Mouse (Mus musculus) frontal cortex, postnatal 10 days (tissue): ENCODE data around the gene Adam6b.
"Not testable (repeated sequence)": the region's sequence is repeated elsewhere in the genome, so short reads cannot be mapped to it uniquely, and the experiment has no call there.

Source experiments
- DNase-seq, 2 experiments: peaks; one replicate each; pipeline ENCODE4 v3.0.0; 2022; ENCODE audit warnings: low spot score in 2 of 2, mixed read lengths in 1 of 2

Gene Adam6b

GRCm38 (mm10) chr12:113489211-113489610 is at the start of gene Adam6b:
Gene Adam6b, plus strand, starts transcription at chr12:113489511.
- not testable (repeated sequence) for DNase-seq

GRCm38 (mm10) chr12:113446061-113446460 is 43.2 kb upstream of the Adam6b start:
- DNase-seq = no peak

GRCm38 (mm10) chr12:113476164-113476563 is 13.1 kb upstream of the Adam6b start:
- DNase-seq = no peak

GRCm38 (mm10) chr12:113482147-113482546 is 7.2 kb upstream of the Adam6b start:
- no peak for DNase-seq

- DNase-seq = no peak
These were observed 6.5 kb upstream of the Adam6b start for GRCm38 (mm10) chr12:113482661-113483389.

GRCm38 (mm10) chr12:113483492-113484162 is 5.7 kb upstream of the Adam6b start:
- DNase-seq = no peak

GRCm38 (mm10) chr12:113484971-113485485 is 4.3 kb upstream of the Adam6b start:
- DNase-seq = no peak

GRCm38 (mm10) chr12:113487693-113488092 is 1.6 kb upstream of the Adam6b start:
- peak in 1 of 2 experiments; percentile 31 for DNase-seq

GRCm38 (mm10) chr12:113525901-113526300 is 36.6 kb downstream of the Adam6b start:
- DNase-seq = no peak
